Mouse (Mus musculus) G1E (cell line): ENCODE measurements around the gene Stab2.

Source experiments
- CTCF ChIP-seq: IDR thresholded peaks from 2 replicates; pipeline ENCODE4 v1.5.1; 2012; ENCODE audit warnings: low read depth, low read length, inconsistent platforms, mixed read lengths
- GATA2 ChIP-seq: IDR thresholded peaks from 2 replicates; pipeline ENCODE4 v1.6.1; 2012; ENCODE audit warnings: low read depth, low read length, inconsistent platforms, borderline replicate concordance

- TF ChIP-seq CTCF (no peak), GATA2 (no peak)
Measured at GRCm38 (mm10) chr10:86794196-86794595, 213.6 kb downstream of the Stab2 start.
